Mouse (Mus musculus): ENCODE data around the gene Tmem140. TPM values are rescaled to one million over a fixed set of nuclear protein-coding genes. Genes with fewer than 3 reads are reported as not detected.

Gene Tmem140
- polyA plus RNA-seq, 1 experiment from 2014 or later: 1.2 TPM

DNA sequence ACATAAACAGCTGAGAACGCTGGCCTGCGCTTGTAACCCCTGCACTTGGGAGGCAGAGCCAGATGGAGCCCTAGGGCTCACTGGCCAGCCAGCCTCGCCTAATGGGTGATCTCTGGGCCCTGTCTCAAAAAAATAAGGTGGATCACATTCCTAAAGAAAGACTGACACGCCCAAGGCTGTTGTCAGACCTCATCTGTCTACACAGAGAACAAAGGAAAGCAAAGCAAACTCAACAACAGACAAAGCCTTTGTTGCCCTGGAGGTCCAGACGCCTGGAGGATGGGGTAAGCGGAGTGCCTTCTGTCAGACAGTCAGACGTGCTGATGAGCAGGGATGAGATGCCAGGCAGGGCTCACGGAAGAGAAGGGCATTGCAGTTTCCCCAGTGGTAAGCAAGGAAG lies 3.8 kb downstream of the Tmem140 start:
- peaks cover 6% of the 10 kb centered on the region for H3K4me1 ChIP-seq (replicated peaks; ENCODE audit: control insufficient read depth, insufficient read depth, low read length)
- no peaks in the 10 kb centered on the region for H3K9me3 ChIP-seq (ENCODE audit: control insufficient read depth, low read length)
- H3K4me2 ChIP-seq (ENCODE audit: low read length): no peak overlapping the region
- H3K27ac ChIP-seq (ENCODE audit: low read depth): no peak overlapping the region
- no peak for DNase-seq (ENCODE audit: low spot score)
- no peaks in the 10 kb centered on the region for H3K36me3 ChIP-seq (ENCODE audit: control insufficient read depth, insufficient read depth, low read length)
- H3K9ac ChIP-seq (ENCODE audit: low read length): no peak overlapping the region
- 61% methylated on average over 8 of the region's 8 CpGs for WGBS
- no peak overlapping the region for H3K4me3 ChIP-seq (ENCODE audit: low read depth, low read length)
- no peaks in the 10 kb centered on the region for H3K27me3 ChIP-seq (replicated peaks; ENCODE audit: control insufficient read depth, insufficient read depth, low read length)
- no peak for ATAC-seq (replicated peaks; ENCODE audit: low FRiP score, low TSS enrichment, low read depth)

DNA sequence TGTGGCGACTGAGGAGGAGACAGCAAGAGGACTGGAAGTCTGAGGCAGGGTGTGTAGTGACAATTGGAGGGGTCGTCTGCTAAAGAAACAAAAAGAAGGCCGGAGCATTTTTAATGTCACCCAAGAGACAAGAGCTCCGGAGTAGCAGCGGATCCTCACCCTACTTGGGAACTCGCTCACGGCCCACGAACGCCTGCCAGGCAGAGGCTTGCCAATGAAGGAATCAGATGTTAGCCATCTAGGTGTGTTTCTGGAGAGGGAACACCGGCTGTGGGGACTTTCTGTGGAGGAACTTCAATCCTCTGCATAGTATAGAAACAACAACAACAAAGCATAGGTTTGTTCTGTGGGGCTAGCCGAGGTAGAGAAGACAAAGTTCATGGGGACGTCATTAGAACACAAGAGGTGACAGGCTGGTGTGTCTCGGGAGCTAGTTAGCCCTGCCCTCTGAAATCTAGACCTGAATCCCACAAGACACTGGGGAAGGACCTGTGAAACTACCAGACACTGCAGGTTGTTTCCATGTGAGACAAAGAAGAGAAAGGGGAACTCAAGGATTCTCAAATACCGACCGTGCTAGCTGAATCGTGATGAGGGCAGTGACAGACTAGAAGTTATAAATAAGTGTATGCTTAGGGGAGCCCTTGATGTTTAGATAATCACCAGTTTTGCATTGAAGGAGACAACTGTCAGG lies 4.5 kb downstream of the Tmem140 start:
- Histone ChIP-seq H3K36me3 (ENCODE audit: control insufficient read depth, insufficient read depth, low read length) (no peaks in the 10 kb centered on the region), H3K4me1 (replicated peaks; ENCODE audit: control insufficient read depth, insufficient read depth, low read length) (peaks cover 6% of the 10 kb centered on the region), H3K27ac (ENCODE audit: low read depth) (no peak overlapping the region), H3K27me3 (replicated peaks; ENCODE audit: control insufficient read depth, insufficient read depth, low read length) (no peaks in the 10 kb centered on the region), H3K4me3 (ENCODE audit: low read depth, low read length) (no peak overlapping the region), H3K9ac (ENCODE audit: low read length) (no peak overlapping the region), H3K4me2 (ENCODE audit: low read length) (no peak overlapping the region), H3K9me3 (ENCODE audit: control insufficient read depth, low read length) (no peaks in the 10 kb centered on the region)
- 79% methylated on average over 16 of the region's 16 CpGs for WGBS
- ATAC-seq (replicated peaks; ENCODE audit: low FRiP score, low TSS enrichment, low read depth) (no peak), DNase-seq (ENCODE audit: low spot score) (no peak)

DNA sequence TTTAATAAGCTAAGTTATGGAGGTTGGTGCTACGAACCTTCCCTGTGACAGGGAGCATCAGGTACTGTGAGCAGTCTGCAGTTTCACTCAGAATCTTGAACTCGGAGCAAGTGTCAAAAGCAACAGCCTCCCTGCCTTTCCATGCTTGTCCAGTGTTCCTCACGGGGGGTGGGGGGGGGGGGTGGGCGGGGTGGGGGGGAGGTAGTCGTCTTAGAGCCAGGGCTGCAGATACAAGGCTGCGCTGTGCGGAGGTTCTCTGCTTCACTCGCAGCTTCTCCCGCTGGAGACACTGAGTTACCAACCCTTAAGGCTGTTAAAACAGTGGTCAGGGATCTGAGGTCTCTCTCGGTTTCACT lies 5.0 kb downstream of the Tmem140 start:
- Histone ChIP-seq H3K4me1 (replicated peaks; ENCODE audit: control insufficient read depth, insufficient read depth, low read length) (peaks cover 6% of the 10 kb centered on the region), H3K27me3 (replicated peaks; ENCODE audit: control insufficient read depth, insufficient read depth, low read length) (no peaks in the 10 kb centered on the region), H3K4me3 (ENCODE audit: low read depth, low read length) (no peak overlapping the region), H3K36me3 (ENCODE audit: control insufficient read depth, insufficient read depth, low read length) (no peaks in the 10 kb centered on the region; the same call in 1 of the 2 replicates), H3K9ac (ENCODE audit: low read length) (no peak overlapping the region), H3K9me3 (ENCODE audit: control insufficient read depth, low read length) (no peaks in the 10 kb centered on the region), H3K27ac (ENCODE audit: low read depth) (no peak overlapping the region), H3K4me2 (ENCODE audit: low read length) (no peak overlapping the region)
- WGBS: 77% methylated on average over 10 of the region's 10 CpGs
- ATAC-seq (replicated peaks; ENCODE audit: low FRiP score, low TSS enrichment, low read depth): no peak
- no peak for DNase-seq (ENCODE audit: low spot score)

DNA sequence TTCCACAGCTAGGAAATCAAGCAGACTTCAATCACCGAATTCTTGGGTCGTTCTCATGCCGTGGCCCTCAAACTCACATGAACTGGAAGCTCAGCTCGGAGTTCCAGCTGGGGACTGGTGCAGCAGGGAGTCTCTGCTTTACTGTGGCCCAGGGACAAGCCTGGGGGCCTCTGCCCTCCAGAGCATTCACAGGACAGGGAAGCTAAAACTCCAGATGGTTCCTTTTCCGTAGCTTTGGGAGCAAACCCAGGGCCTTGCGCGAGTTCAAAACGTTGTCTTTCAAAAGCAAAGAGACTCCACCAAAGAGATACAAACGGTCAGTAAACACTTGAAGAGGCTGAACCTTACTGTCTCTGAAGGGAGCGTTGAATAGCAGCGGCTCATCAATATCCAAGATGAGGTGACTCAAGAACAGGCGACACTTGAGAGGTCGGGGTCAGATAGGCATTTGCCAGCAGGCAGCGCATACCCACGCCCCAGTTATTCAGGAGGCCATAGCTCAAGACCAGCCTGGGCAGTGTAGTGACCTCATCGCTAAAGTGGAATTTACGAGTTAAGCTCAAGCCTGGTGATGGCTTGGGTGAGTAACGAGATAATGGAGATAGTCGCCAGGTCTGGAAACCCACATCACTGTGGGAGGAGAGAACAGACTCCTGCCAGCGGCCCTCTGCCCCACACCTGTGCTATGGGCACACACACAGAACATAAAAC lies 5.7 kb downstream of the Tmem140 start:
- 75% methylated on average over 20 of the region's 20 CpGs for WGBS
- no peak for ATAC-seq (replicated peaks; ENCODE audit: low FRiP score, low TSS enrichment, low read depth)
- DNase-seq (ENCODE audit: low spot score): no peak
- Histone ChIP-seq H3K9me3 (ENCODE audit: control insufficient read depth, low read length) (no peaks in the 10 kb centered on the region), H3K4me2 (ENCODE audit: low read length) (no peak overlapping the region), H3K9ac (ENCODE audit: low read length) (no peak overlapping the region), H3K36me3 (ENCODE audit: control insufficient read depth, insufficient read depth, low read length) (no peaks in the 10 kb centered on the region; the same call in 1 of the 2 replicates), H3K4me1 (replicated peaks; ENCODE audit: control insufficient read depth, insufficient read depth, low read length) (peaks cover 6% of the 10 kb centered on the region; the same call in 1 of the 2 replicates), H3K27me3 (replicated peaks; ENCODE audit: control insufficient read depth, insufficient read depth, low read length) (no peaks in the 10 kb centered on the region), H3K4me3 (ENCODE audit: low read depth, low read length) (no peak overlapping the region), H3K27ac (ENCODE audit: low read depth) (no peak overlapping the region)

DNA sequence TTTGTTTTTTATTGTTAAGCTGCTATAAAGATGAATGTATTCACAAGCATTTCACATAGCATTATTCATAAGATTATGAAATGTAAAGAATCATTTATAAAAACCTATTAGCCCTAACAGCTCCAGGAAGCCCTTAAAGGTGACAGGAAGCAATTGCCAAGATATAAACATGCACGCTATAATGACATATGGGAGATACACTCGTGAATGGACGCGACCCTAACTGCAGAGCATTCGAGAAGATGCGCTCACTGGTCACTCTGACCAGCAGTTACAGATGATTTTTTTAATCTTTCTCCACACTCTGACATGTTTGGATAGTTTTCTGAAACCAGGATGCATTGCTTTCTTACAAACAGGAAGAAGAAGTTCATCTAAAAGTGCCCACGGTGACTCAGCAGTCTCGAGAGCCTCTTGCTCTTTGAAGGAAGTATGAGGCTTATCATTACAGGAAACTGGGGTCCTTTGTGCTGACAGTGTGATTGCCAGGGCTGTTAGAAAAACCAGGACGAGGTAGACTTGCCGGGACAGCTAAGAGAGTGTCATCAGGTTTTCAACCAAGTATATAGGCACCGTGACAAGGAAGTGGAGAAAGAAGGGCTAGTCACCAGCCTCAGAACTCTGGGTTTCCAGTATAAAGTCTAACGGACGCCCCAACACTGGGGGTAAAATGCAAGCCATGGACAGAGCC lies 6.4 kb downstream of the Tmem140 start:
- H3K27ac ChIP-seq (ENCODE audit: low read depth): no peak overlapping the region
- H3K36me3 ChIP-seq (ENCODE audit: control insufficient read depth, insufficient read depth, low read length): peaks cover 3% of the 10 kb centered on the region; the same call in 1 of the 2 replicates
- H3K9me3 ChIP-seq (ENCODE audit: control insufficient read depth, low read length): no peaks in the 10 kb centered on the region
- ATAC-seq (replicated peaks; ENCODE audit: low FRiP score, low TSS enrichment, low read depth) (no peak), DNase-seq (ENCODE audit: low spot score) (no peak)
- H3K27me3 ChIP-seq (replicated peaks; ENCODE audit: control insufficient read depth, insufficient read depth, low read length): no peaks in the 10 kb centered on the region
- peaks cover 6% of the 10 kb centered on the region; the same call in 1 of the 2 replicates for H3K4me1 ChIP-seq (replicated peaks; ENCODE audit: control insufficient read depth, insufficient read depth, low read length)
- H3K9ac ChIP-seq (ENCODE audit: low read length): no peak overlapping the region
- no peak overlapping the region for H3K4me3 ChIP-seq (ENCODE audit: low read depth, low read length)
- WGBS: 57% methylated on average over 13 of the region's 13 CpGs
- H3K4me2 ChIP-seq (ENCODE audit: low read length): no peak overlapping the region

DNA sequence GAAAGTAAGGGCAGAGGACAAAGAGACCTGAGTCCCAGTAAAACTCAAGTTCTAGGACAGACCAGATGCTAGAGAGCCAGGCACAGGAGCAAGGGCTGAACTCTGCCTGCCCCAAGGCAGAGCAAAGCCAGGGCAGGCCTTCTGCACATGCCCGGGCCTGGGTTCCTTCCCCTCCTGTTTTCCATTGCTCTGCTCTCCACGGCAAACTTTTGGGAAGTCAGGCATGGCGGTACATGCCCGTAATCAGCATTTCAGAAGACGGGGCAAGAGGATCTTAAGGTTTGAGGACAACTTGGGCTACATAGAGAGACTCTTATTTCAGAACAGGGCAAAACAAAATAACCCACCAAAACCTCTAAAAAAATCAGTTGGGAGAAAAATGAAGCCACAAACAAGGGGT lies 7.2 kb downstream of the Tmem140 start:
- H3K4me2 ChIP-seq (ENCODE audit: low read length): no peak overlapping the region
- DNase-seq (ENCODE audit: low spot score) (peak; percentile 34), ATAC-seq (replicated peaks; ENCODE audit: low FRiP score, low TSS enrichment, low read depth) (no peak)
- peaks cover 6% of the 10 kb centered on the region; the same call in 1 of the 2 replicates for H3K4me1 ChIP-seq (replicated peaks; ENCODE audit: control insufficient read depth, insufficient read depth, low read length)
- H3K9me3 ChIP-seq (ENCODE audit: control insufficient read depth, low read length): no peaks in the 10 kb centered on the region
- no peak overlapping the region for H3K4me3 ChIP-seq (ENCODE audit: low read depth, low read length)
- 92% methylated on average over 5 of the region's 5 CpGs for WGBS
- H3K27ac ChIP-seq (ENCODE audit: low read depth): no peak overlapping the region
- peaks cover 4% of the 10 kb centered on the region; the same call in 1 of the 2 replicates for H3K36me3 ChIP-seq (ENCODE audit: control insufficient read depth, insufficient read depth, low read length)
- H3K27me3 ChIP-seq (replicated peaks; ENCODE audit: control insufficient read depth, insufficient read depth, low read length): no peaks in the 10 kb centered on the region
- no peak overlapping the region for H3K9ac ChIP-seq (ENCODE audit: low read length)

DNA sequence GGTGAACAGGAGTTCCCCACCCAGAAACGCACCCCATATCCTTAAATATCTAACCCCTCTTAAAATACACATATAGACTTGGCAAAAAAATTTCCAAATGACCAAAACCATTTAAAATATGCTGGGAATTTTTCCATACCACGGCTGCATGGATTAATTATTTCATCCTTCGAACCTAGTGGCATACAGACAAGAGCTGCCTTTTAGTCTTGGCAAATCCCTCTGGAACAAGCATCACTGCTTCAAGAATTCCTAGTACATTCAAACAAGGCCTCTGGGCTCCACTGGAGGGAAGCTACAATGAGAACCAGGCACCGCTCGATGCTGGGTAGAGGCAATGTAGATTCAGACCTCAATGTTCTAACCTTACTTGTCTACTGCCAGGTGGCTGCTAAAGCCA lies 7.8 kb downstream of the Tmem140 start:
- no peak for ATAC-seq (replicated peaks; ENCODE audit: low FRiP score, low TSS enrichment, low read depth)
- H3K4me1 ChIP-seq (replicated peaks; ENCODE audit: control insufficient read depth, insufficient read depth, low read length): peaks cover 5% of the 10 kb centered on the region; the same call in 1 of the 2 replicates
- peaks cover 4% of the 10 kb centered on the region; the same call in 1 of the 2 replicates for H3K36me3 ChIP-seq (ENCODE audit: control insufficient read depth, insufficient read depth, low read length)
- no peak overlapping the region for H3K27ac ChIP-seq (ENCODE audit: low read depth)
- H3K9ac ChIP-seq (ENCODE audit: low read length): no peak overlapping the region
- H3K9me3 ChIP-seq (ENCODE audit: control insufficient read depth, low read length): no peaks in the 10 kb centered on the region
- WGBS: 72% methylated on average over 5 of the region's 5 CpGs
- H3K4me3 ChIP-seq (ENCODE audit: low read depth, low read length): no peak overlapping the region
- no peaks in the 10 kb centered on the region for H3K27me3 ChIP-seq (replicated peaks; ENCODE audit: control insufficient read depth, insufficient read depth, low read length)
- no peak overlapping the region for H3K4me2 ChIP-seq (ENCODE audit: low read length)
- no peak for DNase-seq (ENCODE audit: low spot score)

DNA sequence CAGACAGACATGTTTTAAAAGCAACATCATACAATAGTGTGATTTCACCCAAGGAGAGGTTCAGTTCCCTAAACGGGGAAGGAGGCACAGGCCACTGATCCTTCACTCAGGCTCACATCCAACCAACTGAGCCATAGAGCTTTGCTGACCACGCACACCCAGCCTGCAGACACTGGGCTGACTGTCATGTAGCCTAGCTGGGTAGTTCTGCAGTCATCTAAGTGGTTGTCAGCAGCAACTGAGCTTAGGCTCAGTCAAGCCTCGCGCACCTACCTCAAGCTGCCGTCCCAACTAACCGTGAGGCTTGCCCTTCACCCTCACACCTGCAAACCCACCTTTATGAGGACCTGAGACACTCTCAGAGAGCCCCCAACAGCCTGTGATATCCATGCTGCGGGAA lies 9.0 kb downstream of the Tmem140 start:
- H3K9me3 ChIP-seq (ENCODE audit: control insufficient read depth, low read length): no peaks in the 10 kb centered on the region
- no peak overlapping the region for H3K9ac ChIP-seq (ENCODE audit: low read length)
- 88% methylated on average over 7 of the region's 7 CpGs for WGBS
- DNase-seq (ENCODE audit: low spot score) (peak; percentile 38), ATAC-seq (replicated peaks; ENCODE audit: low FRiP score, low TSS enrichment, low read depth) (no peak)
- no peak overlapping the region for H3K4me2 ChIP-seq (ENCODE audit: low read length)
- peaks cover 4% of the 10 kb centered on the region; the same call in 1 of the 2 replicates for H3K36me3 ChIP-seq (ENCODE audit: control insufficient read depth, insufficient read depth, low read length)
- peaks cover 15% of the 10 kb centered on the region; the same call in 1 of the 2 replicates for H3K4me1 ChIP-seq (replicated peaks; ENCODE audit: control insufficient read depth, insufficient read depth, low read length)
- no peak overlapping the region for H3K27ac ChIP-seq (ENCODE audit: low read depth)
- no peak overlapping the region for H3K4me3 ChIP-seq (ENCODE audit: low read depth, low read length)
- no peaks in the 10 kb centered on the region for H3K27me3 ChIP-seq (replicated peaks; ENCODE audit: control insufficient read depth, insufficient read depth, low read length)
